Mouse (Mus musculus): Measurements from ENCODE around the gene Dse. TPM values are rescaled to one million over a fixed set of nuclear protein-coding genes. Genes with fewer than 3 reads are reported as not detected.
"Not testable (repeated sequence)": the region's sequence is repeated elsewhere in the genome, so short reads cannot be mapped to it uniquely, and the experiment has no call there.

The Dse gene
- 35.5 and 39.0 TPM in 2 replicates for polyA plus RNA-seq (2015; fragmentation: Nextera tagmentation; extraction: Ambion mirVana)

DNA sequence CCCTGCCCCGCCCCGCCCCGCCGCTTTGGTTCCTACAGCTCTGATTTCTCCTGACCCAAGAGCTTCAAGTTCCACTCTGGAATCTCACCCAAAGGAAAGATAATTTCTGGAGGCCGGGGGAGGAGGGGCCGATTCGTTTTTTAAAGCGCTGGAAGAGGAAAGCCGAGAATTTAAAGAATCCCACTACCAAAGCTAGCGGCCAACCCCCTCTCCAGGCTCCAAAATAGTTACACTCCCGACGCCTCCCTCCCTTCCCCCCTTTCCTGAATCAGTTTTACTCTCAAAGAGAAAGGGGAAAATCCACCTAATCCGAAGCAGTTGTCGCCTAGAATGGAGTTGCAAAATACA, at the start of gene Dse:
TSS of gene Dse (minus strand) at position 213 of the 348 bp plus-strand sequence.
- Histone ChIP-seq H3K9me3 (no peaks in the 10 kb centered on the region), H3K4me2 (peak within 1 kb of the TSS; percentile 69), H3K4me3 (peak within 1 kb of the TSS; percentile 68), H3K27me3 (no peaks in the 10 kb centered on the region), H3K27ac (peak within 1 kb of the TSS; percentile 96), H3K4me1 (peaks cover 8% of the 10 kb centered on the region; the same call in 1 of the 2 replicates), H3K36me3 (no peaks in the 10 kb centered on the region), H3K9ac (peak within 1 kb of the TSS; percentile 88)
- WGBS = 2% methylated on average over 14 of the region's 14 CpGs
- ATAC-seq (ENCODE audit: insufficient number of reproducible peaks, low FRiP score, low TSS enrichment, low read depth) = peak; percentile 58

DNA sequence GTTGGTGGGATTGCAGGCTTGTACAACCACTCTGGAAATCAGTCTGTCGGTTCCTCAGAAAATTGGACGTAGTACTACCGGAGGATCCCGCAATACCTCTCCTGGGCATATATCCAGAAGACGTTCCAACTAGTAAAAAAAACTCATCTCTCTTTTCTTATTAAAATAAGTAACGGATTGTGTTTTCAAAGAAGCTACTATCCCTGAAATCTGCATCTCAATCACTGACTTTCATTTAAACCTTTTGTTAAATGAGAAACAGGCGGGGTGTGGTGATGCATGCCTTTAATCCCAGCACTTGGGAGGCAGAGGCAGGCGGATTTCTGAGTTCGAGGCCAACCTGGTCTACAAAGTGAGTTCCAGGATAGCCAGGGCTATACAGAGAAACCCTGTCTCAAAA, 45.3 kb upstream of the Dse start:
- H3K9me3 ChIP-seq; H3K4me3 ChIP-seq; H3K36me3 ChIP-seq; H3K27me3 ChIP-seq; H3K4me2 ChIP-seq; ATAC-seq (ENCODE audit: insufficient number of reproducible peaks, low FRiP score, low TSS enrichment, low read depth); H3K4me1 ChIP-seq; H3K9ac ChIP-seq; H3K27ac ChIP-seq: not testable (repeated sequence)
- WGBS = 90% methylated on average over 9 of the region's 9 CpGs

DNA sequence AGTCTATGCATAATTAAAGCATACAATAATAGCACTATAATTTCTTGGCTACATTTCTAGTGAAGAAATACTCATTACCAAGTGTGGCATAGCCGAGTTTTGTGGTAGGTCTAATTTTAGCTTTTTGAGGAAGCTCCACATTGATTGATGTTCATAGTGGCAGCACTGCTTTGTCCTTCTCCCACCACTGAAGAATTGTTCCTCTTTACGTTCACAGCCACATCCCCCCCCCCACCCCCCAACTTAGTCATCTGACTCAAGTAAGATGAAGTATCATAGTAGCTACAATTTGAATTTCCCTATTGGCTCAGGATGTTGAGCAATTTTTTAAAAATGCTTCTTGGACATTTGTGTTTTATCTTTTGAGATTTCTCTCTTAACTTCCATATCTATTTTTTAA, 42.1 kb upstream of the Dse start:
- no peak overlapping the region for H3K4me2 ChIP-seq
- H3K27me3 ChIP-seq = no peaks in the 10 kb centered on the region
- no peak overlapping the region for H3K4me3 ChIP-seq
- no peak overlapping the region for H3K9ac ChIP-seq
- no peak overlapping the region for H3K27ac ChIP-seq
- H3K36me3 ChIP-seq = no peaks in the 10 kb centered on the region
- ATAC-seq (ENCODE audit: insufficient number of reproducible peaks, low FRiP score, low TSS enrichment, low read depth) = no peak
- H3K9me3 ChIP-seq = no peaks in the 10 kb centered on the region
- H3K4me1 ChIP-seq = peaks cover 6% of the 10 kb centered on the region; the same call in 1 of the 2 replicates
- 61% methylated on average over 2 of the region's 2 CpGs for WGBS

- H3K9ac ChIP-seq = no peak overlapping the region
- H3K36me3 ChIP-seq = no peaks in the 10 kb centered on the region
- peaks cover 6% of the 10 kb centered on the region; the same call in 1 of the 2 replicates for H3K4me1 ChIP-seq
- WGBS = 13% methylated on average over 3 of the region's 3 CpGs
- H3K4me2 ChIP-seq = no peak overlapping the region
- no peaks in the 10 kb centered on the region for H3K9me3 ChIP-seq
- ATAC-seq (ENCODE audit: insufficient number of reproducible peaks, low FRiP score, low TSS enrichment, low read depth) = no peak
- H3K4me3 ChIP-seq = no peak overlapping the region
- no peaks in the 10 kb centered on the region for H3K27me3 ChIP-seq
- H3K27ac ChIP-seq = 0 out of 2 replicates have a peak overlapping the region, but pooled peaks have one; percentile 8
These were observed 40.2 kb upstream of the Dse start for GRCm38 (mm10) chr10:34247757-34248156.

DNA sequence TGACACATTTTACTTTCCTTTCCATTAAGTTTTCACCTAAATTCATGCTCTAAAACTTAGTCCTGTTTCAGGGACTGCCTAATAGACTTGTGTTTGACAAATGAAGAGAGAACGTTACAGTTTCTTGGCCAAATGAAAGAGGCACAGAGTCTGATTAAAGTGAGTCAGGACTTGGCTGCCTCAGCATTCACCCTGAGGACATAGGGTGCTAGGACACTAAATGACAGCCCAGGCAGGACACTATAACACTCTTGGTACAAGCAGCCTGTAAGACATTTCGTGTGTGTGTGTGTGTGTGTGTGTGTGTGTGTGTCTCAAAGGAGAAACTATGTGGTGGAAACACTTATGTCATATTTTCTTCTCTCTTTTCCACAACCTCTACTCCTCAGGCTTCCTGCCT, 38.6 kb upstream of the Dse start:
- no peak overlapping the region for H3K27ac ChIP-seq
- H3K4me3 ChIP-seq = no peak overlapping the region
- 62% methylated on average over 2 of the region's 2 CpGs for WGBS
- no peaks in the 10 kb centered on the region for H3K9me3 ChIP-seq
- ATAC-seq (ENCODE audit: insufficient number of reproducible peaks, low FRiP score, low TSS enrichment, low read depth) = no peak
- no peak overlapping the region for H3K9ac ChIP-seq
- H3K36me3 ChIP-seq = no peaks in the 10 kb centered on the region
- H3K27me3 ChIP-seq = no peaks in the 10 kb centered on the region
- H3K4me2 ChIP-seq = no peak overlapping the region
- peaks cover 6% of the 10 kb centered on the region; the same call in 1 of the 2 replicates for H3K4me1 ChIP-seq

DNA sequence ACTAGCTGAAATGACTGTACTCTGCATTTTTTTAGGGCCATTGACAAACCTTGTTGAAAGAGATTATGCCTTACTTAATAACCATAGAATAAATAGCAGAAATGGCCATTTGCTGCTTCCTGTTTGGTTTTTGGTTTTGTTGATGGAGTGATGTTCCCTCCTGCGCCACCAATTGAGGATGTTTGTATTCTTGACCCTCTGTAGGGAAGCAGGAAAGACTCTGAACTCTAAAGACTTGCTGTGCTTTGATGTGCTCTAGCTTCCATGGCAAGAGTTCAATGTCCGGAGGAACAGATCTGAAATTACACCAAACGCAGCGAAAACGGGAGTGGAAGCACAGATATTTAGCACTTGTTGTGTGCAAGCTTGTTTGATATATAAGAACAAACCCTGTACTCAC, 37.2 kb upstream of the Dse start:
- no peak overlapping the region for H3K4me2 ChIP-seq
- no peak overlapping the region for H3K9ac ChIP-seq
- ATAC-seq (ENCODE audit: insufficient number of reproducible peaks, low FRiP score, low TSS enrichment, low read depth) = no peak
- WGBS = 73% methylated on average over 5 of the region's 5 CpGs
- no peaks in the 10 kb centered on the region for H3K27me3 ChIP-seq
- H3K4me1 ChIP-seq = peaks cover 6% of the 10 kb centered on the region; the same call in 1 of the 2 replicates
- H3K27ac ChIP-seq = no peak overlapping the region
- H3K36me3 ChIP-seq = no peaks in the 10 kb centered on the region
- no peak overlapping the region for H3K4me3 ChIP-seq
- H3K9me3 ChIP-seq = no peaks in the 10 kb centered on the region

DNA sequence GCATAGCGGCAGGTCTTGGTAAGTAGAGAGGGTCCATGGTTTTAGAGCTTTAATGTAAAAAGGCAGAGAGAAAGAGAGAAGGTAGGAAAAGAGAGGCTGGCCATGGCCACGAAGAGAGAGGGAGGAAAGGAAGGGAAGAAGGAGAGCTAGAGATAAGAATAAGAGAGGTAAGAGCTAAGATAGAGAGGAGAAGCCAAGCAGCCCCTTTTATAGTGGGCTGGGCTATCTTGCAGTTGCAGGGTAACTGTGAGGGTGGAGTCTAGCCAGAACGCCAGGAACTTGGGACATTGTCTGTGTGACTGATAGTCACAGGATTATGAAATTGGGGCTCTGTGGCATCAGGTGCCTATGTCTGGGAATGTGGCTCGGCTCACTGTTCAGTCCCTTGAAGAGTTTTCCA, 31.0 kb upstream of the Dse start:
- Histone ChIP-seq H3K27ac (no peak overlapping the region), H3K4me2 (no peak overlapping the region), H3K9ac (no peak overlapping the region), H3K4me3 (no peak overlapping the region), H3K4me1 (no peaks in the 10 kb centered on the region), H3K27me3 (no peaks in the 10 kb centered on the region), H3K9me3 (no peaks in the 10 kb centered on the region), H3K36me3 (no peaks in the 10 kb centered on the region)
- 69% methylated on average over 4 of the region's 4 CpGs for WGBS
- no peak for ATAC-seq (ENCODE audit: insufficient number of reproducible peaks, low FRiP score, low TSS enrichment, low read depth)

- H3K4me3 ChIP-seq = no peak overlapping the region
- 76% methylated on average over 5 of the region's 5 CpGs for WGBS
- H3K27ac ChIP-seq = no peak overlapping the region
- H3K27me3 ChIP-seq = no peaks in the 10 kb centered on the region
- H3K9ac ChIP-seq = no peak overlapping the region
- H3K36me3 ChIP-seq = no peaks in the 10 kb centered on the region
- no peak for ATAC-seq (ENCODE audit: insufficient number of reproducible peaks, low FRiP score, low TSS enrichment, low read depth)
- H3K4me1 ChIP-seq = no peaks in the 10 kb centered on the region
- no peaks in the 10 kb centered on the region for H3K9me3 ChIP-seq
- no peak overlapping the region for H3K4me2 ChIP-seq
These were observed 29.1 kb upstream of the Dse start for GRCm38 (mm10) chr10:34236569-34236968.

GRCm38 (mm10) chr10:34235384-34235783, 27.9 kb upstream of the Dse start:
- H3K36me3 ChIP-seq = no peaks in the 10 kb centered on the region
- 26% methylated on average over 3 of the region's 3 CpGs for WGBS
- no peaks in the 10 kb centered on the region for H3K4me1 ChIP-seq
- no peak overlapping the region for H3K27ac ChIP-seq
- no peaks in the 10 kb centered on the region for H3K27me3 ChIP-seq
- H3K9me3 ChIP-seq = no peaks in the 10 kb centered on the region
- H3K4me2 ChIP-seq = no peak overlapping the region
- no peak for ATAC-seq (ENCODE audit: insufficient number of reproducible peaks, low FRiP score, low TSS enrichment, low read depth)
- H3K4me3 ChIP-seq = no peak overlapping the region
- no peak overlapping the region for H3K9ac ChIP-seq

GRCm38 (mm10) chr10:34233931-34234745, 26.6 kb upstream of the Dse start:
- Histone ChIP-seq H3K9me3 (no peaks in the 10 kb centered on the region), H3K4me3 (no peak overlapping the region), H3K27ac (no peak overlapping the region), H3K36me3 (no peaks in the 10 kb centered on the region), H3K27me3 (no peaks in the 10 kb centered on the region), H3K4me1 (no peaks in the 10 kb centered on the region), H3K9ac (no peak overlapping the region), H3K4me2 (no peak overlapping the region)
- no peak for ATAC-seq (ENCODE audit: insufficient number of reproducible peaks, low FRiP score, low TSS enrichment, low read depth)
- WGBS = 25% methylated on average over 2 of the region's 2 CpGs

DNA sequence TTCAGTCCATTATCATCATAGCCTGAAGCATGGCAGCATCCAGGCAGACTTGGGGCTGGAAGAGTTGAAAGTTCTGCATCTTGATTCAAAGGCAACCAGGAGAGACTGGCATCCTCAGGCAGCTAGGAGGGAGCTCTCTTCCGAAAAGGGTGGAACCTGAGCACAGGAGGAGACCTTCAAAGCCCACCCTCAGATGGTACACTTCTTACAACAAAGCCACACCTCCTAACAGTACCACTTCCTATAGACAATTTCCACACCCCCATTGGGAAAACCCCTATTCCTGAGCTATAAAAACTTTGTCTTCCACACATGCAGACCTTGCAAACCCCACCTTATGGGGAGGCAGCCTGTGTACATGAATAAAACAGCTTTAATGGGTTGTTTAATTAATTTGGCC, 25.9 kb upstream of the Dse start:
- Histone ChIP-seq H3K27ac (no peak overlapping the region), H3K4me1 (no peaks in the 10 kb centered on the region), H3K4me3 (no peak overlapping the region), H3K4me2 (no peak overlapping the region), H3K27me3 (no peaks in the 10 kb centered on the region), H3K9me3 (no peaks in the 10 kb centered on the region), H3K36me3 (no peaks in the 10 kb centered on the region), H3K9ac (no peak overlapping the region)
- no peak for ATAC-seq (ENCODE audit: insufficient number of reproducible peaks, low FRiP score, low TSS enrichment, low read depth)
- WGBS = 75% methylated on average over 1 of the region's 1 CpGs

DNA sequence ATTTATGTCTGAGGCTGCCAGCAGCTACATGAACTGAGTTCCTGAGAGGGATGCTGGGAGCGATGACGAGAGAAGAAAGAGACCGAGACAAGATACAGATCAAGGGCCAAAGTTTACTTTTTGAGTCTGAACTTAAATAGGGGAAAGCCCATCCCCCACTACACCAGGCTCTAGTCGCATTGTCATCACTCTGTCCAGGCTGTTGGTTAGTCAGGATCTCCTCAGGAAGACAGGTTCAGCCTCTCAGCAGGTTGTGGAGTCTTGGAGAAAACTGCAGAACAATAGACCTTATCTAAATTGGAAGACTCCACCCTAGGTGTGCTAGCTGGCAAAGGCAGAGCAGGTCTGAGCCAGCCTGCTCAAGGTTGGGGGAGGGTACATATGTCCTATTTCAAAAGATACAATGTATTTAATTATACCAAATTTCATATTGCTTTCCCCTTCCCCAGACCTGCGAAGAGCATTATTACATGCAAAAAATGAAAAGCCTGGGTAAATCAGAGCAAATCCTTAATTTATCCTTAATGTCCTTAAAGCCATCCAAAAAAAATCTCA, 22.7 kb upstream of the Dse start:
- 36% methylated on average over 5 of the region's 5 CpGs for WGBS
- no peak for ATAC-seq (ENCODE audit: insufficient number of reproducible peaks, low FRiP score, low TSS enrichment, low read depth)
- H3K4me3 ChIP-seq = no peak overlapping the region
- no peak overlapping the region for H3K4me2 ChIP-seq
- no peaks in the 10 kb centered on the region for H3K36me3 ChIP-seq
- H3K27me3 ChIP-seq = no peaks in the 10 kb centered on the region
- no peak overlapping the region for H3K27ac ChIP-seq
- no peak overlapping the region for H3K9ac ChIP-seq
- no peaks in the 10 kb centered on the region for H3K4me1 ChIP-seq
- H3K9me3 ChIP-seq = no peaks in the 10 kb centered on the region
